Mouse (Mus musculus): ENCODE measurements around the gene Nup107.

DNA sequence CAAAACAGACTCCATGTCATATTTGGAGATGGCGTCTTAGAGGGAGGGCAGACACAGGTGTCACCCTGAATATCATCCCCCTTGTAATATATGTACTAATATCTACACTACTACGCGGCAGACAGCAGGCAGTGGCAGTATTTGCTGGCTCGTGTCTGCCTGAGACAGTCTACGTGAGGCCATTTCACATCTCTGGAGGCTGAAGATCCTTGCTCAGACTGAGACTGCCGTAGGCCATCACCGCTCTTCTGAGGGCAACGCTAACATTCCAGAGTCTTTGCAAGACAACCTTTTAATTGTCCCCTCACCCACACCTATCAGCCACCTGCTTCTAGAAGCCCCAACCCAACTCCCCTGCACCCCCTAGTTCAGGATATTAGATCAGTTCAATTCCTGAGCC lies 79.0 kb downstream of the Nup107 start:
- TF ChIP-seq CTCF (IDR thresholded peaks at IDR 0.05; ENCODE audit: borderline replicate concordance, extremely low read depth, insufficient read depth, insufficient read length) = no peak
- TF ChIP-seq POLR2A (IDR thresholded peaks at IDR 0.05; ENCODE audit: borderline replicate concordance, extremely low read depth, insufficient read depth, insufficient read length, poor library complexity, severe bottlenecking) = no peak
